Mouse (Mus musculus) hindbrain, embryonic 11.5 days (tissue): ENCODE results near the gene Wnt3a. TPM values are rescaled to one million over a fixed set of nuclear protein-coding genes. Genes with fewer than 3 reads are reported as not detected.

Experiments used
- ATAC-seq: fragments of 200-750 bp; cut with Nextera tagmentation; 2 replicates; pipeline ENCODE4 v1.8.0; 2017; ENCODE audit warnings: mild to moderate bottlenecking, moderate TSS enrichment, moderate library complexity; ENCODE audit not compliant: low FRiP score
- DNase-seq: peaks from one replicate; pipeline ENCODE4 v3.0.0-alpha.2; 2015; ENCODE audit warnings: low spot score
- H3K27ac ChIP-seq: fragments of 300-500 bp; sonication (generic); 2 replicates; pipeline ENCODE4 v1.5.1; 2014; ENCODE audit warnings: mild to moderate bottlenecking, low read depth, low read length
- H3K27me3 ChIP-seq: fragments of 300-500 bp; sonication (generic); 2 replicates; pipeline ENCODE4 v1.6.1; 2014; ENCODE audit warnings: mild to moderate bottlenecking, low read length, moderate library complexity, mixed read lengths; ENCODE audit not compliant: control insufficient read depth, insufficient read depth
- H3K36me3 ChIP-seq: fragments of 300-500 bp; sonication (generic); 2 replicates; pipeline ENCODE4 v1.6.1; 2014; ENCODE audit warnings: mild to moderate bottlenecking, low read length, moderate library complexity, mixed read lengths; ENCODE audit not compliant: control insufficient read depth, insufficient read depth
- H3K4me1 ChIP-seq: fragments of 300-500 bp; sonication (generic); replicated peaks from 2 replicates; pipeline ENCODE4 v1.6.1; 2014; ENCODE audit warnings: low read length, mixed read lengths; ENCODE audit not compliant: control insufficient read depth, insufficient read depth
- H3K4me2 ChIP-seq: fragments of 300-500 bp; sonication (generic); replicated peaks from 2 replicates; pipeline ENCODE4 v1.6.1; 2014; ENCODE audit warnings: mild to moderate bottlenecking, low read depth, low read length
- H3K4me3 ChIP-seq: fragments of 300-500 bp; sonication (generic); 2 replicates; pipeline ENCODE4 v1.5.1; 2014; ENCODE audit warnings: low read depth, low read length
- H3K9ac ChIP-seq: fragments of 300-500 bp; sonication (generic); 2 replicates; pipeline ENCODE4 v1.6.1; 2014; ENCODE audit warnings: low read depth, low read length
- H3K9me3 ChIP-seq: fragments of 300-500 bp; sonication (generic); 2 replicates; pipeline ENCODE4 v1.6.1; 2016; ENCODE audit warnings: low read length; ENCODE audit not compliant: control insufficient read depth
- WGBS: fragments of 180-500 bp; shearing (Covaris S2); extraction: QIAGEN DNeasy Blood & Tissue Kit; methylation state at CpG from one replicate; pipeline ENCODE4 v1.1.7; 2014; 5-methylcytosine and 5-hydroxymethylcytosine counted together
- polyA plus RNA-seq: library from polyadenylated mRNA; unstranded; fragments of >200 nt; fragmentation: Nextera tagmentation; extraction: Ambion mirVana; gene quantifications from 2 replicates; pipeline ENCODE4 v1.2.1, GENCODE M21; 2014

The Wnt3a gene
- polyA plus RNA-seq, 1 experiment from 2014 or later = 4.0 TPM

- under 1% methylated on average over 55 of the region's 56 CpGs for WGBS
- H3K27ac ChIP-seq = peak overlapping the region; percentile 71
- H3K4me1 ChIP-seq = peaks cover 5% of the 10 kb centered on the region
- H3K9ac ChIP-seq = peak overlapping the region; percentile 64
- H3K9me3 ChIP-seq = no peaks in the 10 kb centered on the region
- H3K27me3 ChIP-seq = peaks cover 25% of the 10 kb centered on the region
- H3K4me3 ChIP-seq = peak overlapping the region; percentile 41
- H3K36me3 ChIP-seq = no peaks in the 10 kb centered on the region
- ATAC-seq (peak; percentile 92), DNase-seq (peak; percentile 82)
- peak overlapping the region; percentile 76 for H3K4me2 ChIP-seq
These were observed 26.5 kb downstream of the Wnt3a start for GRCm38 (mm10) chr11:59263870-59264563.

GRCm38 (mm10) chr11:59262308-59262707 is 28.2 kb downstream of the Wnt3a start:
- Histone ChIP-seq H3K36me3 (no peaks in the 10 kb centered on the region), H3K4me1 (peaks cover 5% of the 10 kb centered on the region), H3K27me3 (peaks cover 22% of the 10 kb centered on the region), H3K4me3 (no peak overlapping the region), H3K4me2 (no peak overlapping the region), H3K9me3 (no peaks in the 10 kb centered on the region), H3K9ac (no peak overlapping the region), H3K27ac (no peak overlapping the region)
- ATAC-seq (no peak), DNase-seq (no peak)

GRCm38 (mm10) chr11:59260706-59261493 is 29.7 kb downstream of the Wnt3a start:
- no peaks in the 10 kb centered on the region for H3K36me3 ChIP-seq
- H3K9ac ChIP-seq = no peak overlapping the region
- no peak for DNase-seq
- H3K4me3 ChIP-seq = no peak overlapping the region
- H3K27me3 ChIP-seq = peaks cover 15% of the 10 kb centered on the region
- ATAC-seq = no peak
- no peak overlapping the region for H3K27ac ChIP-seq
- peaks cover 3% of the 10 kb centered on the region; the same call in 1 of the 2 replicates for H3K4me1 ChIP-seq
- 84% methylated on average over 10 of the region's 10 CpGs for WGBS
- H3K9me3 ChIP-seq = no peaks in the 10 kb centered on the region
- no peak overlapping the region for H3K4me2 ChIP-seq

GRCm38 (mm10) chr11:59259647-59260046 is 30.9 kb downstream of the Wnt3a start:
- ATAC-seq (no peak), DNase-seq (no peak)
- Histone ChIP-seq H3K9ac (no peak overlapping the region), H3K9me3 (no peaks in the 10 kb centered on the region), H3K4me2 (no peak overlapping the region), H3K4me3 (no peak overlapping the region), H3K36me3 (no peaks in the 10 kb centered on the region), H3K4me1 (peaks cover 3% of the 10 kb centered on the region; the same call in 1 of the 2 replicates), H3K27ac (no peak overlapping the region), H3K27me3 (peaks cover 15% of the 10 kb centered on the region)
- WGBS = 87% methylated on average over 7 of the region's 7 CpGs

GRCm38 (mm10) chr11:59248101-59248500 is 42.5 kb downstream of the Wnt3a start:
- Histone ChIP-seq H3K27ac (no peak overlapping the region), H3K4me3 (no peak overlapping the region), H3K27me3 (0 out of 2 replicates have a peak, but pooled peaks cover 2% of the 10 kb centered on the region), H3K9ac (no peak overlapping the region), H3K4me2 (no peak overlapping the region), H3K4me1 (no peaks in the 10 kb centered on the region), H3K9me3 (no peaks in the 10 kb centered on the region), H3K36me3 (no peaks in the 10 kb centered on the region)
- no peak for DNase-seq
- no peak for ATAC-seq
- 73% methylated on average over 10 of the region's 10 CpGs for WGBS

DNA sequence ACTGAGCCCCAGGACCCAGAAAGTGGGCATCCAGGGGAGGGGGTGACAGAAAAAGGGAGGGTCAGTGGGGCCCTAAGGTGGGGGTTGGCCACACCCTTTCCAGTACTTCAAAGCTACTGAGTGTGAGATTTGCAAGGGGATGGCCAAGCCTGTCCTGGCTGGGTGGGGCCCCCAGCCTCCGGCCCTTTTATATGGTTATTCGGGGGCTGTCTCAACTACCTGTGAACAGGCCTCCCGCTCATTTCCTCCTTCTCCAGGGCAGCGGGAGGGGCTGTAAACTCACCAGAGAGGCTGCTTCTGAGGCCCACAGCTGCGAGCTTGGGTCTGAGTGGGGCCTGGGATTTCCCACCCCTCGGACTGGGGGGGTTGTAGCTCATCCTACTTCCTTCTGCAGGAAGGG is 46.7 kb downstream of the Wnt3a start:
- ATAC-seq = no peak
- H3K4me2 ChIP-seq = no peak overlapping the region
- 43% methylated on average over 6 of the region's 6 CpGs for WGBS
- no peaks in the 10 kb centered on the region for H3K9me3 ChIP-seq
- DNase-seq = no peak
- no peak overlapping the region for H3K27ac ChIP-seq
- peaks cover 4% of the 10 kb centered on the region; the same call in 1 of the 2 replicates for H3K4me1 ChIP-seq
- no peak overlapping the region for H3K9ac ChIP-seq
- H3K36me3 ChIP-seq = no peaks in the 10 kb centered on the region
- no peak overlapping the region for H3K4me3 ChIP-seq
- H3K27me3 ChIP-seq = 0 out of 2 replicates have a peak, but pooled peaks cover 2% of the 10 kb centered on the region

GRCm38 (mm10) chr11:59241841-59242240 is 48.7 kb downstream of the Wnt3a start:
- Histone ChIP-seq H3K36me3 (no peaks in the 10 kb centered on the region), H3K4me1 (peaks cover 5% of the 10 kb centered on the region; the same call in 1 of the 2 replicates), H3K4me3 (no peak overlapping the region), H3K27me3 (0 out of 2 replicates have a peak, but pooled peaks cover 2% of the 10 kb centered on the region), H3K4me2 (no peak overlapping the region), H3K9ac (no peak overlapping the region), H3K27ac (no peak overlapping the region), H3K9me3 (no peaks in the 10 kb centered on the region)
- DNase-seq = no peak
- WGBS = 38% methylated on average over 3 of the region's 3 CpGs
- ATAC-seq = no peak

- DNase-seq (no peak), ATAC-seq (no peak; the same call in 1 of the 2 replicates)
- 80% methylated on average over 4 of the region's 4 CpGs for WGBS
- no peak overlapping the region for H3K4me3 ChIP-seq
- no peaks in the 10 kb centered on the region for H3K36me3 ChIP-seq
- H3K4me2 ChIP-seq = no peak overlapping the region
- H3K9ac ChIP-seq = no peak overlapping the region
- H3K27ac ChIP-seq = no peak overlapping the region
- H3K27me3 ChIP-seq = 0 out of 2 replicates have a peak, but pooled peaks cover 2% of the 10 kb centered on the region
- no peaks in the 10 kb centered on the region for H3K9me3 ChIP-seq
- H3K4me1 ChIP-seq = peaks cover 5% of the 10 kb centered on the region; the same call in 1 of the 2 replicates
These were observed 50.8 kb downstream of the Wnt3a start for GRCm38 (mm10) chr11:59239796-59240195.
